Mouse (Mus musculus): Measurements from ENCODE around the gene Trmt1. TPM values are rescaled to one million over a fixed set of nuclear protein-coding genes. Genes with fewer than 3 reads are reported as not detected.
A peak's percentile ranks its signal among the peaks of the same experiment; 100 is the strongest.

Gene Trmt1
- polyA plus RNA-seq, 1 experiment from 2014 or later: 56.1 TPM

GRCm38 (mm10) chr8:84662581-84663065, 23.5 kb upstream of the Trmt1 start, which contains the start of gene Ier2:
TSS of gene Ier2 (minus strand) at chr8:84662852.
- peaks cover 31% of the 10 kb centered on the region for H3K4me1 ChIP-seq (replicated peaks; ENCODE audit: insufficient read depth, low read length)
- ATAC-seq (replicated peaks; ENCODE audit: low FRiP score, low read depth) (peak; percentile 69), DNase-seq (ENCODE audit: low spot score) (peak; percentile 99)
- peak within 1 kb of the TSS; percentile 80 for H3K4me2 ChIP-seq (ENCODE audit: low read length)
- peak within 1 kb of the TSS; percentile 86 for H3K4me3 ChIP-seq (replicated peaks; ENCODE audit: low read depth, low read length)
- no peaks in the 10 kb centered on the region for H3K27me3 ChIP-seq (ENCODE audit: insufficient read depth, low read length)
- H3K27ac ChIP-seq: peak within 1 kb of the TSS; percentile 95
- no peaks in the 10 kb centered on the region for H3K9me3 ChIP-seq (replicated peaks; ENCODE audit: low read length)
- peak within 1 kb of the TSS; percentile 90 for H3K9ac ChIP-seq (ENCODE audit: low read depth, low read length)
- WGBS: 0% methylated on average over 27 of the region's 27 CpGs
- no peaks in the 10 kb centered on the region for H3K36me3 ChIP-seq (ENCODE audit: insufficient read depth, low read length)
- no peak for TF ChIP-seq CTCF (IDR thresholded peaks at IDR 0.05; ENCODE audit: low read depth)

- WGBS: 3% methylated on average over 43 of the region's 43 CpGs
- ATAC-seq (replicated peaks; ENCODE audit: low FRiP score, low read depth) (peak; percentile 86), DNase-seq (ENCODE audit: low spot score) (peak; percentile 99)
- H3K36me3 ChIP-seq (ENCODE audit: insufficient read depth, low read length): 0 out of 2 replicates have a peak, but pooled peaks cover 3% of the 10 kb centered on the region
- H3K27me3 ChIP-seq (ENCODE audit: insufficient read depth, low read length): no peaks in the 10 kb centered on the region
- H3K9ac ChIP-seq (ENCODE audit: low read depth, low read length): peak overlapping the region; percentile 74
- H3K4me3 ChIP-seq (replicated peaks; ENCODE audit: low read depth, low read length): peak overlapping the region; percentile 86
- peaks cover 26% of the 10 kb centered on the region for H3K4me1 ChIP-seq (replicated peaks; ENCODE audit: insufficient read depth, low read length)
- peak overlapping the region; percentile 80 for H3K4me2 ChIP-seq (ENCODE audit: low read length)
- no peaks in the 10 kb centered on the region for H3K9me3 ChIP-seq (replicated peaks; ENCODE audit: low read length)
- no peak for TF ChIP-seq CTCF (IDR thresholded peaks at IDR 0.05; ENCODE audit: low read depth)
- H3K27ac ChIP-seq: peak overlapping the region; percentile 95
Observed at GRCm38 (mm10) chr8:84663483-84664327, 22.4 kb upstream of the Trmt1 start.

DNA sequence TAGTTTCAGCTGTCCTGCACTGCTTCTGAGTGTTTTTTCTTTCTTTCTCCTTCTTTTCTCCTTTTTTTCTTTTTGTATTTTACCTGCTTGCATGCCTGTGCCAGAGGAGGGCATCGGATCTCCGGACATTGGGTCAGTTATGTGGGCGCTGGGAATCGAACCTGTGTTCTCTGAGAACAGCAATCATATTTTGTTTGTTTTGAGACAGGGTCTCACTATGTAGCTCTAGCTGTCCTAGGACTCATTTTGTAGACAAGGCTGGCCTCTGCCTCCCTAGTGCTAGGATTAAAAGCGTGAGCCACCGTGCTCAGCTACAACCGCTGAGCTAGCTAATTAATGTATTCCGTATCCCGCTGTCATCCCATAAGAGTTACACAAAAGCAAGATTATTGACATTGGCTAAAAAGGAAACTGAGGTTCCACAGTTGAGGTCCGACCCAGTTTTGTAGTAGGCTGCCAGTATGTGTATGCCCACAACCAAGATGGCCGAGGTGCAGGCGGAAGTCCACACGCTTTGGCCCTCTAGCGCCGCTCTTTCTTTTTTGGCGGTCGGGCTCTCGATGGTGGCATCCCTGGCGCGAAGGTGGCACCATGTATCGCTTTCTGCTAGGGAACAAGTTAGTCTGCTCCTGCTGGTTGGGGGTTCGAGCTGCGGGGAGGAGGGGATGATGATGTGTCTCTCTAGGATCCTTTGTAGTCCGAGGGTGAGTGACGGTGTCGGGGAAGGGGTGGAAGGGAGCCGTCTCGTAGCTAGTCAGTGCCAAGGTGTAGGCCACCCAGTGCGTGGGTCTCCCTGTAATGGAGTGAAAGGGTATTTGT, 21.3 kb upstream of the Trmt1 start:
- H3K9ac ChIP-seq (ENCODE audit: low read depth, low read length): peak overlapping the region; percentile 74
- peak; percentile 61 for TF ChIP-seq CTCF (IDR thresholded peaks at IDR 0.05; ENCODE audit: low read depth)
- H3K27ac ChIP-seq: peak overlapping the region; percentile 92
- ATAC-seq (replicated peaks; ENCODE audit: low FRiP score, low read depth) (no peak; the same call in 1 of the 2 replicates), DNase-seq (ENCODE audit: low spot score) (peak; percentile 91)
- peak overlapping the region; percentile 80 for H3K4me2 ChIP-seq (ENCODE audit: low read length)
- no peaks in the 10 kb centered on the region for H3K27me3 ChIP-seq (ENCODE audit: insufficient read depth, low read length)
- peaks cover 21% of the 10 kb centered on the region for H3K4me1 ChIP-seq (replicated peaks; ENCODE audit: insufficient read depth, low read length)
- H3K4me3 ChIP-seq (replicated peaks; ENCODE audit: low read depth, low read length): peak overlapping the region; percentile 86
- H3K36me3 ChIP-seq (ENCODE audit: insufficient read depth, low read length): 0 out of 2 replicates have a peak, but pooled peaks cover 3% of the 10 kb centered on the region
- no peaks in the 10 kb centered on the region for H3K9me3 ChIP-seq (replicated peaks; ENCODE audit: low read length)
- under 1% methylated on average over 29 of the region's 29 CpGs for WGBS

- peak overlapping the region; percentile 74 for H3K9ac ChIP-seq (ENCODE audit: low read depth, low read length)
- H3K4me3 ChIP-seq (replicated peaks; ENCODE audit: low read depth, low read length): peak overlapping the region; percentile 86
- 0 out of 2 replicates have a peak, but pooled peaks cover 3% of the 10 kb centered on the region for H3K36me3 ChIP-seq (ENCODE audit: insufficient read depth, low read length)
- H3K4me1 ChIP-seq (replicated peaks; ENCODE audit: insufficient read depth, low read length): peaks cover 16% of the 10 kb centered on the region
- WGBS: 2% methylated on average over 14 of the region's 14 CpGs
- peak; percentile 29; the same call in 1 of the 2 replicates for TF ChIP-seq CTCF (IDR thresholded peaks at IDR 0.05; ENCODE audit: low read depth)
- no peak for ATAC-seq (replicated peaks; ENCODE audit: low FRiP score, low read depth)
- H3K27me3 ChIP-seq (ENCODE audit: insufficient read depth, low read length): no peaks in the 10 kb centered on the region
- peak overlapping the region; percentile 92 for H3K27ac ChIP-seq
- no peaks in the 10 kb centered on the region for H3K9me3 ChIP-seq (replicated peaks; ENCODE audit: low read length)
- peak; percentile 62 for DNase-seq (ENCODE audit: low spot score)
- peak overlapping the region; percentile 80 for H3K4me2 ChIP-seq (ENCODE audit: low read length)
Observed at GRCm38 (mm10) chr8:84665385-84665893, 20.7 kb upstream of the Trmt1 start.

DNA sequence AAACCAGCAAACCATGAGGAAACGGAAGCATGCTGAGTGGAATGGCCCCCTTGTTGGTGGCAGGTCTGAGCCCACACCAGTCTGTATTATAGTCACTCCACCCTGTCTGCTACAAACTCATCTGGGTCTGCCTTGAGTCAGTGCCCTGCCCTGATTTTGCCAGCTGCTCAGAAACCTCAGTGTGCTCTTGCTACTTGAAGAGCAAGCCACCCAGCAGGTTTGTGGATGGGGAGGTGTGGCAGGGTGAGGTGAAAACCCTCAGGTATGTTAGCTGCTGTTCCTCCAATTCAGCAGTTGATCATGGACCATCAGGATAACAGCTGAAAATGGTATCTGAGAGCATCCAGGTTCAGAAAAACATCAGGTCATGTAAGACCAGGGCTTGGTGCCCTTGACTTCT, 18.0 kb upstream of the Trmt1 start:
- no peak for TF ChIP-seq CTCF (IDR thresholded peaks at IDR 0.05; ENCODE audit: low read depth)
- 77% methylated on average over 1 of the region's 1 CpGs for WGBS
- Histone ChIP-seq H3K36me3 (ENCODE audit: insufficient read depth, low read length) (peaks cover 6% of the 10 kb centered on the region; the same call in 1 of the 2 replicates), H3K4me1 (replicated peaks; ENCODE audit: insufficient read depth, low read length) (peaks cover 11% of the 10 kb centered on the region; the same call in 1 of the 2 replicates), H3K27me3 (ENCODE audit: insufficient read depth, low read length) (no peaks in the 10 kb centered on the region), H3K9me3 (replicated peaks; ENCODE audit: low read length) (no peaks in the 10 kb centered on the region), H3K4me2 (ENCODE audit: low read length) (no peak overlapping the region), H3K4me3 (replicated peaks; ENCODE audit: low read depth, low read length) (no peak overlapping the region), H3K9ac (ENCODE audit: low read depth, low read length) (no peak overlapping the region), H3K27ac (no peak overlapping the region)
- DNase-seq (ENCODE audit: low spot score) (no peak), ATAC-seq (replicated peaks; ENCODE audit: low FRiP score, low read depth) (no peak)
